Mouse (Mus musculus) stomach, embryonic 15.5 days (tissue): ENCODE results near the gene Cherp. TPM values are rescaled to one million over a fixed set of nuclear protein-coding genes. Genes with fewer than 3 reads are reported as not detected.

Experiments
- ATAC-seq: fragments of 200-750 bp; cut with Nextera tagmentation; 2 replicates; pipeline ENCODE4 v1.8.0; 2017; ENCODE audit warnings: low read depth, moderate number of reproducible peaks, moderate TSS enrichment; ENCODE audit not compliant: insufficient read depth, low FRiP score
- H3K27ac ChIP-seq: fragments of 300-500 bp; sonication (generic); 2 replicates; pipeline ENCODE4 v1.5.1; 2015; ENCODE audit warnings: mild to moderate bottlenecking, inconsistent platforms
- H3K27me3 ChIP-seq: fragments of 300-500 bp; sonication (generic); replicated peaks from 2 replicates; pipeline ENCODE4 v1.6.1; 2015; ENCODE audit warnings: inconsistent platforms
- H3K36me3 ChIP-seq: fragments of 300-500 bp; sonication (generic); 2 replicates; pipeline ENCODE4 v1.6.1; 2015; ENCODE audit warnings: inconsistent platforms
- H3K4me1 ChIP-seq: fragments of 300-500 bp; sonication (generic); 2 replicates; pipeline ENCODE4 v1.6.1; 2015; ENCODE audit warnings: inconsistent platforms
- H3K4me2 ChIP-seq: fragments of 300-500 bp; sonication (generic); 2 replicates; pipeline ENCODE4 v1.6.1; 2015; ENCODE audit warnings: mild to moderate bottlenecking, inconsistent platforms
- H3K4me3 ChIP-seq: fragments of 300-500 bp; sonication (generic); replicated peaks from 2 replicates; pipeline ENCODE4 v1.5.1; 2015; ENCODE audit warnings: inconsistent platforms
- H3K9ac ChIP-seq: fragments of 300-500 bp; sonication (generic); 2 replicates; pipeline ENCODE4 v1.6.1; 2015; ENCODE audit warnings: inconsistent platforms
- H3K9me3 ChIP-seq: fragments of 300-500 bp; sonication (generic); 2 replicates; pipeline ENCODE4 v1.6.1; 2016; ENCODE audit warnings: inconsistent platforms
- WGBS: fragments of 180-500 bp; shearing (Covaris S2); methylation state at CpG from one replicate; pipeline ENCODE4 v1.1.7; 2015; 5-methylcytosine and 5-hydroxymethylcytosine counted together
- polyA plus RNA-seq: library from polyadenylated mRNA; unstranded; fragments of >200 nt; fragmentation: Nextera tagmentation; extraction: Ambion mirVana; gene quantifications from 2 replicates; pipeline ENCODE4 v1.2.1, GENCODE M21; 2015

Gene Cherp
- polyA plus RNA-seq, 1 experiment from 2014 or later, result 45.1 TPM

DNA sequence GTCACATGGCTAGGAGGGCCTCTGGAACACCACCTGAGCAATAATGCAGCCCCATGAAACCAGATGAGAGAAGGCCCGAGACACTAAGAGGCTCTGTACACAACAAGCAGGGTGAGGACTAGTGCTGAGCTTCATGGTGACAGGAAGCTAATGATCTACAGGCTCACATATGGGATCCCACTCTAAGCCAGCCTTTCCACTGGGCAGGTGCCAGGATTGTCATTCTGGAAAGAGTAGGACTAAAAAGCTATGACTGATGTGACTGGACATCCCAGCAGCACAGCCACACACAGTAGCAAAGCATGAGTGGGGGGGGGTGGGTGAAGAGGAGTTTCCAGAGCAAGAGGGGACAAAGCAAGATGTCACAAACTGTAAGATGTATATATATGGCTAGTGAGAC lies 22.9 kb upstream of the Cherp start:
- H3K27ac ChIP-seq, result no peak overlapping the region
- 83% methylated on average over 1 of the region's 1 CpGs for WGBS
- H3K27me3 ChIP-seq, result no peaks in the 10 kb centered on the region
- peaks cover 11% of the 10 kb centered on the region; the same call in 1 of the 2 replicates for H3K4me1 ChIP-seq
- ATAC-seq, result no peak
- no peaks in the 10 kb centered on the region for H3K9me3 ChIP-seq
- H3K4me3 ChIP-seq, result no peak overlapping the region
- H3K4me2 ChIP-seq, result no peak overlapping the region
- no peak overlapping the region for H3K9ac ChIP-seq
- peaks cover 24% of the 10 kb centered on the region for H3K36me3 ChIP-seq

GRCm38 (mm10) chr8:72496217-72496616 lies 21.2 kb upstream of the Cherp start:
- H3K36me3 ChIP-seq, result peaks cover 24% of the 10 kb centered on the region
- peaks cover 17% of the 10 kb centered on the region for H3K4me1 ChIP-seq
- no peaks in the 10 kb centered on the region for H3K27me3 ChIP-seq
- ATAC-seq, result no peak
- no peak overlapping the region for H3K9ac ChIP-seq
- WGBS, result 90% methylated on average over 19 of the region's 19 CpGs
- no peak overlapping the region for H3K27ac ChIP-seq
- no peak overlapping the region for H3K4me3 ChIP-seq
- H3K4me2 ChIP-seq, result no peak overlapping the region
- no peaks in the 10 kb centered on the region for H3K9me3 ChIP-seq

- Histone ChIP-seq H3K36me3 (peaks cover 24% of the 10 kb centered on the region), H3K27ac (no peak overlapping the region), H3K4me1 (peaks cover 20% of the 10 kb centered on the region), H3K27me3 (no peaks in the 10 kb centered on the region), H3K9me3 (no peaks in the 10 kb centered on the region), H3K4me2 (no peak overlapping the region), H3K9ac (no peak overlapping the region), H3K4me3 (no peak overlapping the region)
- WGBS, result 86% methylated on average over 23 of the region's 23 CpGs
- no peak for ATAC-seq
Observed at GRCm38 (mm10) chr8:72495411-72496111, 20.5 kb upstream of the Cherp start.

GRCm38 (mm10) chr8:72493381-72493780 lies 18.4 kb upstream of the Cherp start:
- H3K27ac ChIP-seq, result peak overlapping the region; percentile 86
- ATAC-seq, result no peak

GRCm38 (mm10) chr8:72492622-72493081 lies 17.6 kb upstream of the Cherp start:
- under 1% methylated on average over 56 of the region's 56 CpGs for WGBS
- Histone ChIP-seq H3K4me1 (peaks cover 20% of the 10 kb centered on the region), H3K9ac (peak overlapping the region; percentile 88), H3K9me3 (no peaks in the 10 kb centered on the region), H3K27ac (peak overlapping the region; percentile 86), H3K4me3 (peak overlapping the region; percentile 93), H3K27me3 (no peaks in the 10 kb centered on the region), H3K4me2 (peak overlapping the region; percentile 87), H3K36me3 (peaks cover 26% of the 10 kb centered on the region)
- peak; percentile 98 for ATAC-seq

More at GRCm38 (mm10) chr8:72493381-72493780, 18.4 kb upstream of the Cherp start:
- 11% methylated on average over 8 of the region's 8 CpGs for WGBS
- peak overlapping the region; percentile 31; the same call in 1 of the 2 replicates for H3K9ac ChIP-seq
- H3K9me3 ChIP-seq, result no peaks in the 10 kb centered on the region
- H3K4me1 ChIP-seq, result peaks cover 20% of the 10 kb centered on the region
- peaks cover 26% of the 10 kb centered on the region for H3K36me3 ChIP-seq
- peak overlapping the region; percentile 93 for H3K4me3 ChIP-seq
- peak overlapping the region; percentile 72 for H3K4me2 ChIP-seq
- no peaks in the 10 kb centered on the region for H3K27me3 ChIP-seq

GRCm38 (mm10) chr8:72491680-72492621 lies 16.9 kb upstream of the Cherp start, which contains the start of gene Slc35e1:
TSS of gene Slc35e1 (minus strand) at chr8:72492614.
- peak; percentile 19; the same call in 1 of the 2 replicates for ATAC-seq
- Histone ChIP-seq H3K27ac (peak within 1 kb of the TSS; percentile 86), H3K36me3 (peaks cover 24% of the 10 kb centered on the region), H3K4me3 (peak within 1 kb of the TSS; percentile 93), H3K27me3 (no peaks in the 10 kb centered on the region), H3K9ac (peak within 1 kb of the TSS; percentile 88), H3K4me2 (peak within 1 kb of the TSS; percentile 87), H3K9me3 (no peaks in the 10 kb centered on the region), H3K4me1 (peaks cover 20% of the 10 kb centered on the region)
- under 1% methylated on average over 98 of the region's 98 CpGs for WGBS

DNA sequence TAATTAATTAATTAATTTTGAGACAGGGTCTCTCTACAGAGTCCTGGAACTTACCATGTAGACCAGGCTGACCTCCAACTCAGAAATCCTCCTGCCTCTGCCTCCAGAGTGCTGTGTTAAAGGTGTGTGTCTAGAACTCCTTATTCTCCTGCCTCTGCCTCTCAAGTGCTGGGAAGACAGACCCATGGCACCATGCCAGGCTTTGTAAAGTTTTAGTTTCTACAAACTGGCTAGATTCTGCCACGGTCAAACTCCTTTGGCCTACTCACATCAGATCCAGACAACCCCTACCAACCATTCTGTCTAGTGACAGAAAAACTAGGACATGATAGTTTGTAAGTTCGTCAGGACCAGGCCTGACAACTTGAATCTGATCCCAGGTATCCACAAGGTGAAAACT lies 16.0 kb upstream of the Cherp start:
- H3K4me2 ChIP-seq, result peak overlapping the region; percentile 87
- WGBS, result 76% methylated on average over 2 of the region's 2 CpGs
- no peaks in the 10 kb centered on the region for H3K9me3 ChIP-seq
- peaks cover 15% of the 10 kb centered on the region for H3K36me3 ChIP-seq
- peak overlapping the region; percentile 88; the same call in 1 of the 2 replicates for H3K9ac ChIP-seq
- no peaks in the 10 kb centered on the region for H3K27me3 ChIP-seq
- H3K4me3 ChIP-seq, result peak overlapping the region; percentile 93
- ATAC-seq, result no peak
- no peak overlapping the region; the same call in 1 of the 2 replicates for H3K27ac ChIP-seq
- H3K4me1 ChIP-seq, result peaks cover 20% of the 10 kb centered on the region

DNA sequence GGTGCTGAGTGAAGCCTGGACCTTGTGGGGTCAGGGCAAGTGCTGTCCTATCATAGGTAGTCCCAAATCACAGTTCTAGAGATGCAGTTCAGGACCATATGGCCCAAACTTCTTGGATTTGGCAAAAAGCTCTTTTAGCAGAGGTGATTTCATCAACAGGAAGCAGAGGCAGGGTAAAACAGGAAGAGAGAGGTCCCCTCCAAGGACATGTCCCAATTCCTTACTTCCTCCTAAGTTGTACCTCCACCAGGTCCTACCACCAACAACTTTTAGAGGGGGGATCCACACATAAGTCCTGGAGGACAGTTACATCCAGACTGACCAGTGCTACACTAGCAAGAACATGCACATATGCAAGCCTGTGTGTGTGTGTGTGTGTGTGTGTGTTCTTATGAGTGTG lies 12.0 kb upstream of the Cherp start:
- H3K36me3 ChIP-seq, result peaks cover 29% of the 10 kb centered on the region
- peaks cover 10% of the 10 kb centered on the region for H3K4me1 ChIP-seq
- no peaks in the 10 kb centered on the region for H3K27me3 ChIP-seq
- no peak overlapping the region for H3K4me3 ChIP-seq
- no peak overlapping the region for H3K27ac ChIP-seq
- no peaks in the 10 kb centered on the region for H3K9me3 ChIP-seq
- H3K4me2 ChIP-seq, result no peak overlapping the region
- ATAC-seq, result no peak
- no peak overlapping the region for H3K9ac ChIP-seq

DNA sequence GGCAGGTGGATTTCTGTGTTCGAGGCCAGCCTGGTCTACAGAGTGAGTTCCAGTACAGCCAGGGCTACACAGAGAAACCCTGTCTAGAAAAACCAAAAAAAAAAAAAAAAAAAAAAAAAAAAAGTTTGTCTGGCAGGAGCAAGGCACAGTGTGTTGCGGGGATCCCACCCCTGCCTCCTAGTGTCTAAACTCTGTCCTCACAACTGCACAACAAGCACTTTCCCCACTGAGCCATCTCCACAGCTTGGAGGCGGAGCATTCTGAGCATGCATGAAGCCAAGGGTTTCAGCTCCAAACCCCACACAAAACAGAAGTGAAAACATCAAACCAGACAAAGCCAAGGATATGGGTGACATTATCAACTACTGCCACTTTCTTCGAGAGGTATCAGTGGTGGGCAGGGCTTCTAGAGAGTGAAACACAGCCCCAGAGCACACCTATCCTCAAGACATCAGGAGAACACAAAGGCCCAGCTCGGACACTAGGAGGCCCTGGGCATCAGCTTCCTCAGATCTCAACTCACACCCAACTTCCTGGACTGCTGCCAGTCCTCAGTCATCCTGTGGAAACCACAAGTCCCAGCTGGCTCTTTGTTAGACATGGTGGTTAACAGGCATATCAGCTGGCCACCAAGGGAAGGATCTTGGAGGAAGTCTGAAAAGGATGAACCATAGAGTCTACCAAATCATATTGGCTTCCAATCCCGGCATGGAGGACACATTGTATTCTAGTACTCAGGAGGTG lies 10.6 kb upstream of the Cherp start:
- Histone ChIP-seq H3K27me3 (no peaks in the 10 kb centered on the region), H3K4me3 (no peak overlapping the region), H3K9me3 (no peaks in the 10 kb centered on the region), H3K27ac (no peak overlapping the region), H3K4me2 (no peak overlapping the region), H3K36me3 (peaks cover 30% of the 10 kb centered on the region), H3K9ac (no peak overlapping the region), H3K4me1 (no peaks in the 10 kb centered on the region)
- ATAC-seq, result no peak
- WGBS, result 78% methylated on average over 6 of the region's 6 CpGs

DNA sequence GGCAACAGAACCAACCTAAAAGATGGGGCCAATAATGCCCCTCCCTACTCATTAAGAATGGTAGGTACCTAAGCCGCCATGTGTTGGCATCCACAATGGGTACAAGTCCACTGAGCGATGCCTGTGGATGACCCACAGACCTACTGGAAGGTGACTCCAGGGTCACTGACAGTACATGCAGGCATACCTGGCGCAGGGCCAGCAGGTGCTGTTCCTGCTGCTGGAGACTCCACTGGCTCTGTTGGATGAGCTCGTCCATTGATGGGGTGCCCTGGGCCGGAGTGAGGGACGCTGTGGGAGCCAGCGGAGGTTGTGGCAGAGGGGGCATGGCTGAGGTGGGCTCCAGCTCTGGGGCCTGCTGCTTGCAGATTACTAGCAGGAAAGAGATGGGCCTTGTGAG lies 4.3 kb downstream of the Cherp start:
- Histone ChIP-seq H3K4me3 (no peak overlapping the region), H3K4me2 (no peak overlapping the region), H3K36me3 (peaks cover 68% of the 10 kb centered on the region), H3K4me1 (peaks cover 11% of the 10 kb centered on the region), H3K9me3 (no peaks in the 10 kb centered on the region), H3K27ac (no peak overlapping the region), H3K27me3 (no peaks in the 10 kb centered on the region), H3K9ac (no peak overlapping the region)
- 95% methylated on average over 7 of the region's 7 CpGs for WGBS
- ATAC-seq, result no peak

DNA sequence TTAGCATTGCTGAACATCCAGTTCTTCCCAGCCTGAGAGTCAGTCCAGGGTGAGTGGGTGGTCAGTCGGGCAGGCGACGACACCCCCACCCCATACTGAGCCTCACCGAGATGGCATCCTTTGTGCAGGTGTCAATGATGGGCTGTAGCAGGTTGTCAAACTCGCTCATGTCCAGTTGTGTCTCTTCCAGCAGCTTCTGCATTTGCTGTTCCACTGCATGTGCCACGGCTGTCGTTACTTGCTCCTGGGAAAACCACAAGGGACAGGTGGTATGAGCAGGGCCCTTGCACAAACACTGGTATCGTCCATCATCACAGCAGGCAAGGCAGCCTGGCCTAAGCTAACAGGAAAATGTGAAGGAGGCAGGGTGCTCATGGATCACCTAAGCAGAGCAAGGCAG lies 5.0 kb downstream of the Cherp start:
- Histone ChIP-seq H3K4me3 (no peak overlapping the region), H3K9ac (no peak overlapping the region), H3K27ac (no peak overlapping the region), H3K4me2 (no peak overlapping the region), H3K4me1 (peaks cover 11% of the 10 kb centered on the region), H3K27me3 (no peaks in the 10 kb centered on the region), H3K9me3 (no peaks in the 10 kb centered on the region), H3K36me3 (peaks cover 75% of the 10 kb centered on the region)
- 89% methylated on average over 8 of the region's 8 CpGs for WGBS
- ATAC-seq, result no peak
